Mouse (Mus musculus) heart, adult 2 months (tissue): Measurements from ENCODE around the gene Dlg5. TPM values are rescaled to one million over a fixed set of nuclear protein-coding genes. Genes with fewer than 3 reads are reported as not detected.
A peak's percentile ranks its signal among the peaks of the same experiment; 100 is the strongest.

Experiments
- DNase-seq, 2 experiments: peaks; one replicate each; pipeline ENCODE4 v3.0.0; 2021
- H3K27ac ChIP-seq: fragments of 200-600 bp; 2 replicates; pipeline ENCODE4 v1.8.1; 2022
- H3K27me3 ChIP-seq: fragments of 200-500 bp; 2 replicates; pipeline ENCODE4 v1.6.1; 2012; ENCODE audit warnings: mild to moderate bottlenecking, low read length, inconsistent platforms, mixed read lengths; ENCODE audit not compliant: control insufficient read depth, insufficient read depth
- H3K36me3 ChIP-seq: fragments of 200-500 bp; 2 replicates; pipeline ENCODE4 v1.6.1; 2012; ENCODE audit warnings: low read length, inconsistent platforms; ENCODE audit not compliant: control insufficient read depth, insufficient read depth
- H3K4me1 ChIP-seq: fragments of 200-500 bp; 2 replicates; pipeline ENCODE4 v1.6.1; 2011; ENCODE audit warnings: low read length; ENCODE audit not compliant: control insufficient read depth, insufficient read depth
- H3K4me3 ChIP-seq: fragments of 200-600 bp; 2 replicates; pipeline ENCODE4 v1.8.1; 2022
- H3K79me2 ChIP-seq: fragments of 200-500 bp; replicated peaks from 2 replicates; pipeline ENCODE4 v1.6.1; 2012; ENCODE audit warnings: mild to moderate bottlenecking, inconsistent platforms, low read length, moderate library complexity, mixed read lengths; ENCODE audit not compliant: control insufficient read depth, insufficient read depth
- H3K9ac ChIP-seq: fragments of 200-500 bp; 2 replicates; pipeline ENCODE4 v1.6.1; 2012; ENCODE audit warnings: low read depth, mild to moderate bottlenecking, control low read depth, inconsistent platforms, low read length, mixed read lengths
- CTCF ChIP-seq: fragments of 200-600 bp; IDR thresholded peaks from 2 replicates; pipeline ENCODE4 v1.8.1; 2022; ENCODE audit warnings: antibody characterized with exemption, mild to moderate bottlenecking, moderate library complexity
- EP300 ChIP-seq: fragments of 200-500 bp; IDR thresholded peaks from 2 replicates; pipeline ENCODE4 v1.6.1; 2011; ENCODE audit warnings: low read depth, low read length, control low read depth; ENCODE audit not compliant: insufficient read depth
- POLR2A ChIP-seq: fragments of 200-500 bp; IDR thresholded peaks from 2 replicates; pipeline ENCODE4 v1.6.1; 2011; ENCODE audit warnings: mild to moderate bottlenecking, low read depth, low read length, control low read depth; ENCODE audit not compliant: insufficient read depth
- WGBS: fragments of 180-500 bp; shearing (Covaris S2); methylation state at CpG from one replicate; pipeline ENCODE4 v1.1.7; 2018; 5-methylcytosine and 5-hydroxymethylcytosine counted together
- intact Hi-C: fragments of 180-260 bp; cut with DNase I; formaldehyde crosslinking; loops from one replicate; pipeline ENCODE4 v1.15.1; 2025
- polyA plus RNA-seq: library from polyadenylated mRNA; depleted of rRNA; stranded (reverse); fragments of >200 nt; gene quantifications from 2 replicates; pipeline ENCODE4 v1.2.3, GENCODE M21; 2012
- total RNA-seq, 2 experiments: library from RNA; stranded (reverse); gene quantifications; 2 replicates each; pipeline ENCODE4 v1.2.3; 2021

Dlg5 gene
- total and polyA plus RNA-seq, 3 experiments, result 7.7 to 11.4 (median 7.7) TPM

DNA sequence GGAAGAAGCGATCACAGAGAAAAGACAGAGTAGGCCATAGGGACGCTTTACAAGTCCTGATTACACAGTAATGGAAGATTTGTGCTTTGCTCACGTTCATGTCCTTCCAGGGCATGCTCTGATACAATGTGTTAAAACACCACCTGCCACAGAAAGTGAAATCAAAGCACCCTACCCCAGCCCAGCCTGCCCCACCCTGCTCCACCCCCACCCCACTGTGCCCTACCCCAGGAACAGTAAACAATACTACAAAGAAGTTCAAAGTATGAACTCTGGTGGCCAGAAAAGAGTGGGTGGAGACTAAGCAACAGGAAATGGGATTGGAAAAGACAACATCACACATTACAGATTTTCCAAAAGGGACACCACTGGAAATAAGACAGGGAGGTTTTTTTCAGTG lies 104.0 kb downstream of the Dlg5 start:
- Histone ChIP-seq H3K27ac (no peak overlapping the region), H3K9ac (no peak overlapping the region), H3K79me2 (no peaks in the 10 kb centered on the region), H3K4me1 (no peaks in the 10 kb centered on the region), H3K4me3 (no peak overlapping the region), H3K27me3 (no peaks in the 10 kb centered on the region), H3K36me3 (no peaks in the 10 kb centered on the region)
- intact Hi-C loops, result no loop called here
- 76% methylated on average over 3 of the region's 3 CpGs for WGBS
- TF ChIP-seq POLR2A (no peak), CTCF (no peak), EP300 (no peak)
- no peak for DNase-seq

DNA sequence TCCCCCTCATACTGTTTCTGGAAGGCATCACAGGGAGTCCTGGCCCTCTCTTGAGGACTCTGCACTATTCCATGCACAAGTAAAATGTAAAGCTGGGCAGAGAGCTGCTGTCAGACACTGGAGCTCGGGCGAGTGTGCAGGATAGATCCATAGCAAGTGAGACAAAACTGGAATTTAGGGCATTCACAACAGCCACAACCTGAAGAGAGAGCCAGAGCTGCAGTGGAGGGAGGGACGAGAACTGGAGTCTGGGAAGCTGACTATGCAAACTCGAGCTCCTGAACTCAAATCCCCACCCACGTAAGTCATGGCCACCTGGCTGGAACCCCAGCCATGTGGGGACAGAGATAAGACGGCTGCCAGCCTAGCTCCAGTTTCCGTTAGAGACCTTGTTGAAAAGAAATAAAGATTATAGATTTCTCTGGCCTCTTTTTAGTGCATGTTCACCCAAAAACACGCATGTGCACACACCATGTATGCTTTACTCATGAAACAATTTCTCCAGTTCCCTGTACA lies 105.4 kb downstream of the Dlg5 start:
- DNase-seq, result no peak

DNA sequence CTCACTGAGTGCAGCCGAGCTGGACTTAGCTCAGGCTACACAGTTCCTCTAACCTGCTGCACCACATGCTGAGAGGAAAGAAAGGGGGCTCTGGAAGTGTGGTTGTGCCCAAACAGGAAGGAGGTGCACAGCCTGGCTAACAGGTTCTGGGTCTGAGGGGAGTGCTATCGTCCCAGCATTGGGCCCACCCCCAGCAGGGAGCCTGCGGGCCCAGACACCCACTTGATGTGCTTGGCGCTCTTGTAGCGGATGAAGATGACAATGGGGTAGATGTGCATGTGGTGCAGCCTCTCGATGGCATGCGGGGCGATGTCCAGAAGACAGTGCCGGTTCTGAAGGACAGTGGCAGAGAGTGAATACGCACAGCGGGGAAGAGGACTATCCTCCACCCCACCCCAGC lies 108.8 kb downstream of the Dlg5 start:
- 88% methylated on average over 11 of the region's 11 CpGs for WGBS
- TF ChIP-seq CTCF (no peak), POLR2A (no peak), EP300 (no peak)
- intact Hi-C loops, result no loop called here
- DNase-seq, result no peak
- Histone ChIP-seq H3K4me3 (no peak overlapping the region), H3K9ac (no peak overlapping the region), H3K27ac (no peak overlapping the region), H3K79me2 (no peaks in the 10 kb centered on the region), H3K4me1 (no peaks in the 10 kb centered on the region), H3K36me3 (no peaks in the 10 kb centered on the region), H3K27me3 (no peaks in the 10 kb centered on the region; the same call in 1 of the 2 replicates)

More for the DNA sequence above, 105.4 kb downstream of the Dlg5 start:
- intact Hi-C loops, result no loop called here
- Histone ChIP-seq H3K9ac (no peak overlapping the region), H3K36me3 (no peaks in the 10 kb centered on the region), H3K79me2 (no peaks in the 10 kb centered on the region), H3K27me3 (no peaks in the 10 kb centered on the region), H3K4me3 (no peak overlapping the region), H3K27ac (no peak overlapping the region), H3K4me1 (no peaks in the 10 kb centered on the region)
- 52% methylated on average over 8 of the region's 8 CpGs for WGBS
- TF ChIP-seq POLR2A (no peak), CTCF (no peak), EP300 (no peak)

GRCm38 (mm10) chr14:24134623-24135290 lies 111.0 kb downstream of the Dlg5 start:
- no peak overlapping the region for H3K27ac ChIP-seq
- TF ChIP-seq POLR2A (no peak), EP300 (no peak), CTCF (no peak)
- no peaks in the 10 kb centered on the region; the same call in 1 of the 2 replicates for H3K27me3 ChIP-seq
- DNase-seq, result no peak
- no peaks in the 10 kb centered on the region for H3K4me1 ChIP-seq
- no peak overlapping the region for H3K4me3 ChIP-seq
- no peaks in the 10 kb centered on the region for H3K79me2 ChIP-seq
- H3K36me3 ChIP-seq, result no peaks in the 10 kb centered on the region
- WGBS, result 90% methylated on average over 7 of the region's 7 CpGs
- intact Hi-C loops, result no loop called here
- no peak overlapping the region for H3K9ac ChIP-seq

DNA sequence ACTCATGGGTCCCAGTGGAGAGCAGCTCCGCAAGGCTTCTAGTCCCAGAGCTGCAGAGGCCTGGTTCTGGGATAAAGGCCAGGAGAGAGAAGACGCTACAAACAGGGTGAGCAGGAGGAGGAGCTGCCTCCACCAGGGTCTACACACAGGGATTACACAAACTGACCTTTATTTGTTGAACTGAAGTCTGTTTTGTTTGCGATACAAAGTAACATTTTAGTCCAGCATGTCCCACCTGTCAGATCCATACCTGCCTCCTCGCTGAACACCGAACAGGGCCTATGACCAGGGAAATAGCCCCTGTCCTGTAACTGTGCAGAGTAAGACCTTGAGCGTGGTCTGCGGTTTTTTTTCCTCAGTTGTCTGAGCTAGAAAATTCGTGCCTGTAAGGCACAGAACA lies 111.9 kb downstream of the Dlg5 start:
- no peak overlapping the region for H3K4me3 ChIP-seq
- H3K27me3 ChIP-seq, result no peaks in the 10 kb centered on the region; the same call in 1 of the 2 replicates
- no peak overlapping the region for H3K27ac ChIP-seq
- H3K9ac ChIP-seq, result no peak overlapping the region
- H3K4me1 ChIP-seq, result no peaks in the 10 kb centered on the region
- 83% methylated on average over 8 of the region's 8 CpGs for WGBS
- DNase-seq, result no peak
- no peaks in the 10 kb centered on the region for H3K79me2 ChIP-seq
- H3K36me3 ChIP-seq, result no peaks in the 10 kb centered on the region
- intact Hi-C loops, result no loop called here
- TF ChIP-seq CTCF, result no peak
- no peak for TF ChIP-seq EP300
- TF ChIP-seq POLR2A, result no peak

DNA sequence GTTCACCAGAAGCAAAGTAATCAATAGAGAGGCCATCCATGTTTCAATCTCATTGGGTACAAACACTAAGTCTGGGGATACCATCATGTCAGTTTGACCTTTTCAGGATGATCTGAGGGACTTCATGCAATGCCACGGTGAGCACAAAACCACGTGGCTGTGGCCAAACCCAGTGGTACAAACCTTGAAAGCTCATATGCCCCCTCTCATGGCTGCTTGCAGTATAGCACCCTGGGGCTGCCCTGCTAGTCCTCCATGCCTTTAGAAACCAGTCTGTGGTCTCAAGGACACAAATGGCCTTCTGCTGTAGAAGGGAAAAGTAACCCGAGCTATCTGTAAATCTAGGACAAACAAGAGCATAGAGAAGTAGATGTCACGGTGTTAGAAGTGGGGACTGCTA lies 113.6 kb downstream of the Dlg5 start:
- no peak for DNase-seq
- Histone ChIP-seq H3K27ac (no peak overlapping the region), H3K9ac (no peak overlapping the region), H3K79me2 (no peaks in the 10 kb centered on the region), H3K27me3 (no peaks in the 10 kb centered on the region; the same call in 1 of the 2 replicates), H3K4me1 (no peaks in the 10 kb centered on the region), H3K4me3 (no peak overlapping the region), H3K36me3 (no peaks in the 10 kb centered on the region)
- TF ChIP-seq CTCF (peak; percentile 54), EP300 (no peak)
- intact Hi-C loops, result no loop called here
- WGBS, result 51% methylated on average over 4 of the region's 4 CpGs
